Mouse (Mus musculus): ENCODE data around the gene Gm45713. TPM values are rescaled to one million over a fixed set of nuclear protein-coding genes. Genes with fewer than 3 reads are reported as not detected.
"Not testable (repeated sequence)": the region's sequence is repeated elsewhere in the genome, so short reads cannot be mapped to it uniquely, and the experiment has no call there.

The Gm45713 gene
- polyA plus RNA-seq, 1 experiment: 0.12 TPM

- DNase-seq (ENCODE audit: extremely low spot score in 1 of 2, low spot score in 1 of 2): peak in 1 of 2 experiments; percentile 66
Observed at GRCm38 (mm10) chr7:45163735-45164490, 27.9 kb upstream of the Gm45713 start, which contains the start of gene Slc17a7. Gene Slc17a7, plus strand, starts transcription at chr7:45163949.

- no peak for DNase-seq (ENCODE audit: extremely low spot score in 1 of 2, low spot score in 1 of 2)
Observed at GRCm38 (mm10) chr7:45162996-45163615, 27.1 kb upstream of the Gm45713 start.

- peak in 1 of 2 experiments; percentile 41 for DNase-seq (ENCODE audit: extremely low spot score in 1 of 2, low spot score in 1 of 2)
Observed at GRCm38 (mm10) chr7:45162551-45162950, 26.5 kb upstream of the Gm45713 start.

- DNase-seq (ENCODE audit: extremely low spot score in 1 of 2, low spot score in 1 of 2): peak; percentile 93 to 95
Observed at GRCm38 (mm10) chr7:45161612-45162473, 25.8 kb upstream of the Gm45713 start.

GRCm38 (mm10) chr7:45160866-45161265 lies 24.8 kb upstream of the Gm45713 start:
- DNase-seq (ENCODE audit: extremely low spot score in 1 of 2, low spot score in 1 of 2): no peak

GRCm38 (mm10) chr7:45160316-45160800 lies 24.3 kb upstream of the Gm45713 start:
- no peak for DNase-seq (ENCODE audit: extremely low spot score in 1 of 2, low spot score in 1 of 2)

- no peak for DNase-seq (ENCODE audit: extremely low spot score in 1 of 2, low spot score in 1 of 2)
Observed at GRCm38 (mm10) chr7:45158991-45159390, 23.0 kb upstream of the Gm45713 start.

GRCm38 (mm10) chr7:45157459-45157858 lies 21.4 kb upstream of the Gm45713 start:
- peak in 1 of 2 experiments; percentile 74 for DNase-seq (ENCODE audit: extremely low spot score in 1 of 2, low spot score in 1 of 2)

GRCm38 (mm10) chr7:45156206-45156605 lies 20.2 kb upstream of the Gm45713 start:
- DNase-seq (ENCODE audit: extremely low spot score in 1 of 2, low spot score in 1 of 2): no peak

- DNase-seq (ENCODE audit: extremely low spot score in 1 of 2, low spot score in 1 of 2): no peak
Observed at GRCm38 (mm10) chr7:45155590-45155989, 19.6 kb upstream of the Gm45713 start.

- DNase-seq (ENCODE audit: extremely low spot score in 1 of 2, low spot score in 1 of 2): no peak
Observed at GRCm38 (mm10) chr7:45154993-45155514, 19.0 kb upstream of the Gm45713 start.

GRCm38 (mm10) chr7:45154096-45154992 lies 18.3 kb upstream of the Gm45713 start, which contains the start of the genes Pih1d1 and Aldh16a1:
Gene Pih1d1, plus strand, starts transcription at chr7:45154303.
Gene Aldh16a1, minus strand, starts transcription at chr7:45154584.
- peak; percentile 90 to 96 for DNase-seq (ENCODE audit: extremely low spot score in 1 of 2, low spot score in 1 of 2)

- no peak for DNase-seq (ENCODE audit: extremely low spot score in 1 of 2, low spot score in 1 of 2)
Observed at GRCm38 (mm10) chr7:45153586-45153985, 17.6 kb upstream of the Gm45713 start.

GRCm38 (mm10) chr7:45153052-45153451 lies 17.0 kb upstream of the Gm45713 start:
- not testable (repeated sequence) for DNase-seq (ENCODE audit: extremely low spot score in 1 of 2, low spot score in 1 of 2)

- DNase-seq (ENCODE audit: extremely low spot score in 1 of 2, low spot score in 1 of 2): no peak
Observed at GRCm38 (mm10) chr7:45151303-45151702, 15.3 kb upstream of the Gm45713 start.

GRCm38 (mm10) chr7:45150321-45150720 lies 14.3 kb upstream of the Gm45713 start:
- no peak for DNase-seq (ENCODE audit: extremely low spot score in 1 of 2, low spot score in 1 of 2)

GRCm38 (mm10) chr7:45149545-45149944 lies 13.5 kb upstream of the Gm45713 start:
- DNase-seq (ENCODE audit: extremely low spot score in 1 of 2, low spot score in 1 of 2): no peak

GRCm38 (mm10) chr7:45148534-45149098 lies 12.6 kb upstream of the Gm45713 start:
- DNase-seq (ENCODE audit: extremely low spot score in 1 of 2, low spot score in 1 of 2): no peak

- no peak for DNase-seq (ENCODE audit: extremely low spot score in 1 of 2, low spot score in 1 of 2)
Observed at GRCm38 (mm10) chr7:45147899-45148298, 11.9 kb upstream of the Gm45713 start.
